19 mouse cellular contexts compared by ENCODE assay signal in the genomic region with DNA sequence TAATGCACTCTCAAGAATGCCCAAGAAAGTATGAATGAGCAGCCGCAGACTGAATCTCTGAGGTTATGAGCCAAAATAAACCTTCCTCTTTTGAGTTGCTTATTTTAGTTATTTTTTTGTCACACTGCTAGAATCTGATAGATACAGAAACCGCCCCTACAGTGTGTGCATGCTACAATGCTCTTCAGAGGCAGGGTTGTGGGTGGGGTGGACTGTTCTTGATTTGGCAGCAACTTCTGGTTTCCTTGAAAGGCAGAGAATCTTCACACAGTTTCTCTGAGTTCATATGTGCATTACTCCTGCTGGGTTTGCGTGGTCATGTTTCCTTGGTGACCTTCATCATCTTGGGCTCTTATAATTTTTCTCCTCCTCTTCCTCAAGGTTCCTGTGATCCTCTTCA. TPM values are rescaled to one million over a fixed set of nuclear protein-coding genes. Genes with fewer than 3 reads are reported as not detected.
DNase-seq lines count a peak whose midpoint lies in the region; ATAC-seq and TF ChIP-seq lines count a peak whose summit lies in the region.
"Had no signal": no experiment of that assay in that cellular context is flagged by ENCODE, and none has a peak within 500 bp of the region (broad histone marks: within the 10 kb centered on the region; RNA-seq: fewer than 3 reads in every experiment).

No protein-coding gene starts in this region.

- H3K9ac ChIP-seq in stomach, embryonic 16.5 days (ENCODE audit: low read length), result no peak overlapping the region
- no peak overlapping the region for H3K9ac ChIP-seq in intestine, postnatal 0 days (ENCODE audit: low read depth, low read length)
- H3K9ac ChIP-seq: heart, embryonic 13.5 days; intestine, embryonic 15.5 days; liver, embryonic 13.5 days had no signal

- H3K27ac ChIP-seq in stomach, embryonic 16.5 days (ENCODE audit: low read length), result peak overlapping the region; percentile 60; the same call in 1 of the 2 replicates
- H3K27ac ChIP-seq in midbrain, embryonic 10.5 days (replicated peaks), result no peak overlapping the region
- no peak overlapping the region for H3K27ac ChIP-seq in intestine, postnatal 0 days (ENCODE audit: low read depth, low read length)
- H3K27ac ChIP-seq: heart, embryonic 13.5 days; hindbrain, embryonic 10.5 days; intestine, embryonic 15.5 days; liver, embryonic 13.5 days had no signal

- no peaks in the 10 kb centered on the region for H3K36me3 ChIP-seq in stomach, embryonic 16.5 days (ENCODE audit: control insufficient read depth, insufficient read depth, low read length)
- H3K36me3 ChIP-seq in midbrain, embryonic 10.5 days, result no peaks in the 10 kb centered on the region
- no peaks in the 10 kb centered on the region for H3K36me3 ChIP-seq in intestine, postnatal 0 days (ENCODE audit: control insufficient read depth, insufficient read depth)
- H3K36me3 ChIP-seq: heart, embryonic 13.5 days; hindbrain, embryonic 10.5 days; intestine, embryonic 15.5 days; liver, embryonic 13.5 days had no signal

- no peaks in the 10 kb centered on the region for H3K27me3 ChIP-seq in stomach, embryonic 16.5 days (ENCODE audit: control insufficient read depth, insufficient read depth, low read length)
- no peaks in the 10 kb centered on the region for H3K27me3 ChIP-seq in midbrain, embryonic 10.5 days (ENCODE audit: low read depth, poor library complexity, severe bottlenecking)
- H3K27me3 ChIP-seq in intestine, postnatal 0 days (replicated peaks; ENCODE audit: control insufficient read depth, insufficient read depth, low read length), result no peaks in the 10 kb centered on the region
- H3K27me3 ChIP-seq: heart, embryonic 13.5 days; intestine, embryonic 15.5 days; liver, embryonic 13.5 days had no signal

- peak; percentile 97 for ATAC-seq in frontal cortex, adult (ENCODE audit: low TSS enrichment)
- no peak for ATAC-seq in stomach, embryonic 16.5 days (ENCODE audit: insufficient read depth, low FRiP score)
- no peak for ATAC-seq in intestine, postnatal 0 days
- ATAC-seq: forebrain, embryonic 16.5 days; intestine, embryonic 15.5 days had no signal

- no peak for DNase-seq in frontal cortex, postnatal 14 days (ENCODE audit: low spot score in 2 of 2)
- peak; percentile 37 to 67 for DNase-seq in right cerebral cortex, postnatal 36 days (ENCODE audit: low spot score in 2 of 2)
- no peak for DNase-seq in right cerebral cortex, postnatal 25 days
- peak; percentile 31 to 53 for DNase-seq in left cerebral cortex, postnatal 36 days (ENCODE audit: low spot score in 2 of 2)
- no peak for DNase-seq in midbrain, embryonic 10.5 days (ENCODE audit: low spot score)
- DNase-seq: cerebellum, adult 8-10 months; gastrocnemius, postnatal 14 days; kidney, postnatal 10 days; liver, embryonic 13.5 days had no signal

- intact Hi-C loops in left cerebral cortex, postnatal 36 days (cut with DNase I), result no loop called here

- H3K4me1 ChIP-seq in stomach, embryonic 16.5 days (ENCODE audit: control insufficient read depth, insufficient read depth, low read length), result no peaks in the 10 kb centered on the region
- no peaks in the 10 kb centered on the region for H3K4me1 ChIP-seq in midbrain, embryonic 10.5 days
- no peaks in the 10 kb centered on the region for H3K4me1 ChIP-seq in intestine, postnatal 0 days (replicated peaks; ENCODE audit: control insufficient read depth, insufficient read depth, low read length)
- H3K4me1 ChIP-seq: hindbrain, embryonic 10.5 days; intestine, embryonic 15.5 days; liver, embryonic 13.5 days had no signal

- H3K4me2 ChIP-seq in stomach, embryonic 16.5 days (ENCODE audit: low read depth, low read length), result no peak overlapping the region
- H3K4me2 ChIP-seq in intestine, postnatal 0 days (replicated peaks; ENCODE audit: low read depth), result no peak overlapping the region
- H3K4me2 ChIP-seq: heart, embryonic 13.5 days; intestine, embryonic 15.5 days; liver, embryonic 13.5 days had no signal

- WGBS in stomach, embryonic 16.5 days, result 74% methylated on average over 3 of the region's 3 CpGs
- WGBS in midbrain, embryonic 10.5 days, result 88% methylated on average over 3 of the region's 3 CpGs
- WGBS in intestine, postnatal 0 days, result 80% methylated on average over 3 of the region's 3 CpGs

- H3K4me3 ChIP-seq in stomach, embryonic 16.5 days (replicated peaks; ENCODE audit: low read length), result no peak overlapping the region
- no peak overlapping the region for H3K4me3 ChIP-seq in midbrain, embryonic 10.5 days
- no peak overlapping the region for H3K4me3 ChIP-seq in intestine, postnatal 0 days (ENCODE audit: low read depth, low read length)
- H3K4me3 ChIP-seq: erythroblast, embryonic 14.5 days; heart, embryonic 13.5 days; hindbrain, embryonic 10.5 days; intestine, embryonic 15.5 days; liver, embryonic 13.5 days had no signal

- no peak for TF ChIP-seq CTCF in intestine, postnatal 0 days (IDR thresholded peaks at IDR 0.05; ENCODE audit: low read depth)

- H3K9me3 ChIP-seq in stomach, embryonic 16.5 days (replicated peaks; ENCODE audit: control insufficient read depth, low read length), result no peaks in the 10 kb centered on the region
- H3K9me3 ChIP-seq in midbrain, embryonic 10.5 days (replicated peaks), result no peaks in the 10 kb centered on the region
- H3K9me3 ChIP-seq in intestine, postnatal 0 days (ENCODE audit: control insufficient read depth), result no peaks in the 10 kb centered on the region
- H3K9me3 ChIP-seq: heart, embryonic 13.5 days; hindbrain, embryonic 10.5 days; intestine, embryonic 15.5 days; liver, embryonic 13.5 days had no signal

RNA-seq across cellular contexts. Expression of a gene that starts 10.2 kb away (rescaled TPM):
- total RNA-seq in left cerebral cortex, postnatal 36 days (2021), result 1 to 10 TPM; 1.2 TPM
- polyA plus RNA-seq in stomach, embryonic 16.5 days (2015; fragmentation: Nextera tagmentation; extraction: Ambion mirVana), result 0.96 and 2.2 TPM in 2 replicates
- 0.25 and 0.39 TPM in 2 replicates for polyA plus RNA-seq in midbrain, embryonic 10.5 days (2016; fragmentation: Nextera tagmentation; extraction: Ambion mirVana)
- polyA plus RNA-seq in intestine, postnatal 0 days (2015; fragmentation: Nextera tagmentation; extraction: Ambion mirVana), result 0.17 and 0.20 TPM in 2 replicates
- polyA plus RNA-seq: erythroblast, embryonic 14.5 days; heart, embryonic 13.5 days; limb, embryonic 11.5 days; liver, embryonic 13.5 days had no signal

RNA-seq across cellular contexts. Expression of a gene that starts 40.9 kb away (rescaled TPM):
- total RNA-seq in left cerebral cortex, postnatal 36 days (2021), result not detected
- polyA plus RNA-seq in stomach, embryonic 16.5 days (2015; fragmentation: Nextera tagmentation; extraction: Ambion mirVana), result not detected in 2 replicates
- not detected in 2 replicates for polyA plus RNA-seq in midbrain, embryonic 10.5 days (2016; fragmentation: Nextera tagmentation; extraction: Ambion mirVana)
- 1.5 and 1.9 TPM in 2 replicates for polyA plus RNA-seq in intestine, postnatal 0 days (2015; fragmentation: Nextera tagmentation; extraction: Ambion mirVana)
- total RNA-seq: gastrocnemius, postnatal 14 days; layer of hippocampus, adult 8-10 months had no signal
- polyA plus RNA-seq: erythroblast, embryonic 14.5 days; limb, embryonic 11.5 days; liver, embryonic 13.5 days had no signal

Comparison
In these comparisons a context has a peak if more than half of its experiments do, and no peak if none do; other contexts are left out.
1. DNase-seq: peak in right cerebral cortex, postnatal 36 days (2 of 2) and left cerebral cortex, postnatal 36 days (2 of 2); none in frontal cortex, postnatal 14 days (0 of 2), right cerebral cortex, postnatal 25 days (single experiment) and midbrain, embryonic 10.5 days (single experiment).